Mouse (Mus musculus): Measurements from ENCODE around the gene Rab3c. TPM values are rescaled to one million over a fixed set of nuclear protein-coding genes. Genes with fewer than 3 reads are reported as not detected.

Gene Rab3c
- polyA plus RNA-seq, 1 experiment from 2014 or later = 1.7 TPM

DNA sequence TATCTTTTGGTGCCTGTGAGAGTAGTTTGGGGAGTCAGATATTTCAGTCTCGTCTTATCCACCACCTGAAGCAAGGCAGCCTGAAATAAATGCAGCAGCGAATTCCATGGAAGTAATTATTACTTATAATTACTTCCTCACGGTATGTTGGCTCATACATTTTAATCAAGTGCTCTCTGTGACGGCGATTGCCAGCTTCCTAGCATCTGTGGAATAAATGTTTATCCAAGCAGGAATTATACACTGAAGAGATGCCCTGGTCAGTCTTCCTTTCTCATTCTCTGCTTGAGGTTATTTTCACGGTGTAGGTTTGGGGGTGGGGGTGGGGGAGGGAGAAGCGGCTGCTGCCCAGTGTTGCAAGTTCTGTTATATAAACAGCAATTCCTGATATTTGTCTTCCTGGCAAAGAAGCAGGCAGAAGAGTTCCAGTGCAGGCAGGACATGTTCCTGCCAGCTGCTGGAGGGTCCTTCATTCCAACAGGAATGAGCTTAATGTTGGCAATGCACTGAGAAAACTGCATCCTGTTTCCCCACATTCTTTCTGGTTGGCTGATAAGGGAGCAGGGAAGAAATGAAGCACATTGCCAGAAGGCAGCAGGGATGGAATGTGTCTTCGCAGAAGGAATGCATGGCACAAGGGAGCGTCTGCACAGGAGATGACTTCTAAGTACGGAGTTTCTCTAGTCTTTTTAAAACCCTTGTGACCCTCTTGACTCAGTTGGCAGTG lies 43.4 kb downstream of the Rab3c start:
- ATAC-seq (ENCODE audit: insufficient read depth) (peak; percentile 77), DNase-seq (peak; percentile 74)
- 10% methylated on average over 10 of the region's 10 CpGs for WGBS
- 0 out of 2 replicates have a peak, but pooled peaks cover 3% of the 10 kb centered on the region for H3K4me1 ChIP-seq (ENCODE audit: insufficient read depth)
- H3K9ac ChIP-seq = no peak overlapping the region
- no peak overlapping the region for H3K4me3 ChIP-seq (ENCODE audit: low read depth, low read length)
- H3K27ac ChIP-seq (ENCODE audit: low read depth) = no peak overlapping the region
- H3K36me3 ChIP-seq (ENCODE audit: insufficient read depth) = no peaks in the 10 kb centered on the region
- peak overlapping the region; percentile 8; the same call in 1 of the 2 replicates for H3K4me2 ChIP-seq
- H3K27me3 ChIP-seq (ENCODE audit: insufficient read depth, low read length) = no peaks in the 10 kb centered on the region
- no peaks in the 10 kb centered on the region for H3K9me3 ChIP-seq (ENCODE audit: low read depth, low read length)
- no peak for TF ChIP-seq CTCF (IDR thresholded peaks at IDR 0.05; ENCODE audit: low read depth)

DNA sequence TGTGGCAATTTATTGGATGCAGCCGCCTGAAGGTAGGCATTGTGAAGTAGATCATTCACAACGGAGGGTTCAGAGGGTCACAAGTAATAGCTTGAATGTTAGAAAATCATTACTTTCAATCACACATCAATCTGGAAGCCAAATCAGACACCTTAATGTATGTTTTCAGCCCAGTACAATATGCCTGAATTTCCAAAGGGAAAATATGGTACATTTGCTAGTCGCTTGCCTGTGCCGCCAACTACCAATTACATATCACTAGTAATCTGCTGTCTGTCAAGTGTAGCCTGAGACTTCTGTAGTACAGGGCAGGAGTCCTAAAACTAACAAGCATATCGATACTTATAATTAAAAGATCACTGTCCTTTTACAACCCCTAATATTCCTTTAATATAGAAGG lies 47.4 kb downstream of the Rab3c start:
- Histone ChIP-seq H3K9me3 (ENCODE audit: low read depth, low read length) (no peaks in the 10 kb centered on the region), H3K27ac (ENCODE audit: low read depth) (no peak overlapping the region), H3K27me3 (ENCODE audit: insufficient read depth, low read length) (no peaks in the 10 kb centered on the region), H3K9ac (no peak overlapping the region), H3K4me1 (ENCODE audit: insufficient read depth) (0 out of 2 replicates have a peak, but pooled peaks cover 3% of the 10 kb centered on the region), H3K36me3 (ENCODE audit: insufficient read depth) (no peaks in the 10 kb centered on the region), H3K4me2 (no peak overlapping the region), H3K4me3 (ENCODE audit: low read depth, low read length) (no peak overlapping the region)
- ATAC-seq (ENCODE audit: insufficient read depth) = no peak
- TF ChIP-seq CTCF (IDR thresholded peaks at IDR 0.05; ENCODE audit: low read depth) = no peak
- no peak for DNase-seq
- 90% methylated on average over 5 of the region's 5 CpGs for WGBS

DNA sequence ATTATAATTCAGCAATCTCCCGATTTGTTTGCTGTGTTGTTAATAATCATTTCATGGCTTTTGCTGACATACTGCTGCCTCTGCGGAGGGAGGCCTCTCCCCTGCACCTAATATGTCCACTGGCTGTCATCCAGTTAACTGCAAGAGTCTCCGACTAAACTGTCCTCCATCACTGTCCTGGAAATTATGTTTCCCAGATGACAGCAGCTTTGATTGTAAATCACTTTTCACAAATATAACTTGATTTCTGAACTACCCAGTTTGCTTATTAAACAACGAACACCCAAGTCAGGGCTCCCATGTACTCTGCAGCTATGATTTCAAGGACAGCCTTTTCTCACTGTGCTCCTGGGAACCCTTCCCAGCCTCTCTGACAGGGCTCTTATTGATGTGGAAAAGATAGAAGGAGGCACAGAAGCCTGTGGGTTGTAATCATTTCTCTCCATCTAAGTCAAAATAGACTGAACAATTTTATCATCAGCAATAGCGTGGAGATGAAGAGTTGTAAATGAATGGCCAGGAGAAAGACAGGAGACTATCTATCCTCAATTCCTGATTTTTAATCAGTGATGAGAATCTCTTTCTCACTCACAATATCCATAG lies 49.6 kb downstream of the Rab3c start:
- no peak overlapping the region for H3K9ac ChIP-seq

DNA sequence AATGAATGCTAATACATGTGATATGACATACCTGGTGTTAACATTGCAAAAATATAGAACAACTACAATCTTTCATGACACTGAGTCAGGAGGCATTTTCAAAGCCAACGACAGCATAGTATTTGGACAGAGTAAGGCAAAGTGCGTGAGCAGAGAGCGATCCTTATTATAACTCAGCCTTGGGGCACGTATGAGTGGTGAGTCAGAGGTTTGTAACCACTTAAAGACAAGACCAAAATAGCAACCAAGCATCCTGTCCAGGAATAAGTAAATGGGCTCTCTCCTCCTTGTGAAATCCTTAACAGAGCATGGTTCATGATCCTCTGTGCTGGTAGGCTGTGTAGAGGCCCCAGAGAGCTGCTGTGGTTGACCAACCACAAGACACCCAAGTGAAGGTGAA lies 50.8 kb downstream of the Rab3c start:
- WGBS = 80% methylated on average over 4 of the region's 4 CpGs
- H3K36me3 ChIP-seq (ENCODE audit: insufficient read depth) = no peaks in the 10 kb centered on the region
- no peaks in the 10 kb centered on the region for H3K27me3 ChIP-seq (ENCODE audit: insufficient read depth, low read length)
- no peak overlapping the region for H3K27ac ChIP-seq (ENCODE audit: low read depth)
- H3K4me3 ChIP-seq (ENCODE audit: low read depth, low read length) = no peak overlapping the region
- DNase-seq = no peak
- no peak for ATAC-seq (ENCODE audit: insufficient read depth)
- H3K4me1 ChIP-seq (ENCODE audit: insufficient read depth) = no peaks in the 10 kb centered on the region
- no peak overlapping the region for H3K4me2 ChIP-seq
- no peak for TF ChIP-seq CTCF (IDR thresholded peaks at IDR 0.05; ENCODE audit: low read depth)
- H3K9me3 ChIP-seq (ENCODE audit: low read depth, low read length) = no peaks in the 10 kb centered on the region
- H3K9ac ChIP-seq = no peak overlapping the region

More for the DNA sequence above, 49.6 kb downstream of the Rab3c start:
- no peak overlapping the region for H3K4me2 ChIP-seq
- no peaks in the 10 kb centered on the region for H3K9me3 ChIP-seq (ENCODE audit: low read depth, low read length)
- H3K27ac ChIP-seq (ENCODE audit: low read depth) = no peak overlapping the region
- TF ChIP-seq CTCF (IDR thresholded peaks at IDR 0.05; ENCODE audit: low read depth) = no peak
- ATAC-seq (ENCODE audit: insufficient read depth) = no peak
- H3K36me3 ChIP-seq (ENCODE audit: insufficient read depth) = no peaks in the 10 kb centered on the region
- 44% methylated on average over 5 of the region's 5 CpGs for WGBS
- peak; percentile 26 for DNase-seq
- no peaks in the 10 kb centered on the region for H3K27me3 ChIP-seq (ENCODE audit: insufficient read depth, low read length)
- no peak overlapping the region for H3K4me3 ChIP-seq (ENCODE audit: low read depth, low read length)
- H3K4me1 ChIP-seq (ENCODE audit: insufficient read depth) = no peaks in the 10 kb centered on the region

DNA sequence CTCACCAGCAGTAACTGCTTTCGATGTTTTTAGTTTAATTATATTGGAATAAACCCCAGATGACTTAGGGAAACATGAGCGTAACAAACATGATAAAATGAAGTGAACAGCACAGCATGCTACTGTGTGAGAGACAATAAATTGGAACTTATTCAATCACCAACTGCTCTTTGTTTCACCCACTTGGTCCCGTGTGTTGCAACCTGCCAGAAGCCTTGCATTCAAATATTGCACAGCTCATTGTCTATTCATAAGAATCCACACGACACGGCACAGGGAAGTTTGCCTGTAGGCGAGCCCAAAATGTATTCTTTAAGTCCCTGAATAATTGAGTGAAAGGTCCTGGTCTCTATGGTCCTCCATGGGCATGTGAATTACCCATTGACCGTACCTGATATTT lies 61.6 kb downstream of the Rab3c start:
- no peak for TF ChIP-seq CTCF (IDR thresholded peaks at IDR 0.05; ENCODE audit: low read depth)

DNA sequence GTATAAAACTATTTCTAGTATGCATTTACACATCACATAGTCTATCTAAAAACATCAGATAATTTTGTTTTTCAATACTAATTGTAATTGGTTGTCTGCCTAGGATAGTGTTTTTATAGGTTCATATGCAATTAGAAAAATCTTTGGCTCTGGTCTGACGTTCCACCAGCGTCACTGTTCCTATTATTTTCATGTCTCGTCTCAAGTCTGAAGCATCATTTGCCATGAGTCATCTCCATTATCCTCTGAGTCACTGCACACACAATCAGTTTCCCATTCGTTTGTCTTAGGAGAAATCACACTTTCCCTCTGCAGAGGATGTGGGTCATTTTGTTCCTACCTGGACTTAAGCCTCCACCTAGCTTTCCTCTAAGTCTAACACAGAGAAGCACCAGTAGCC lies 62.3 kb downstream of the Rab3c start:
- no peaks in the 10 kb centered on the region for H3K4me1 ChIP-seq (ENCODE audit: insufficient read depth)
- DNase-seq = no peak
- H3K27me3 ChIP-seq (ENCODE audit: insufficient read depth, low read length) = no peaks in the 10 kb centered on the region
- no peak overlapping the region for H3K4me3 ChIP-seq (ENCODE audit: low read depth, low read length)
- no peaks in the 10 kb centered on the region for H3K9me3 ChIP-seq (ENCODE audit: low read depth, low read length)
- H3K4me2 ChIP-seq = no peak overlapping the region
- H3K27ac ChIP-seq (ENCODE audit: low read depth) = no peak overlapping the region
- no peak for ATAC-seq (ENCODE audit: insufficient read depth)
- 63% methylated on average over 4 of the region's 4 CpGs for WGBS
- H3K9ac ChIP-seq = no peak overlapping the region
- TF ChIP-seq CTCF (IDR thresholded peaks at IDR 0.05; ENCODE audit: low read depth) = no peak
- H3K36me3 ChIP-seq (ENCODE audit: insufficient read depth) = no peaks in the 10 kb centered on the region

More for the DNA sequence above, 61.6 kb downstream of the Rab3c start:
- DNase-seq (no peak), ATAC-seq (ENCODE audit: insufficient read depth) (no peak)
- no peaks in the 10 kb centered on the region for H3K27me3 ChIP-seq (ENCODE audit: insufficient read depth, low read length)
- no peak overlapping the region for H3K4me3 ChIP-seq (ENCODE audit: low read depth, low read length)
- H3K4me2 ChIP-seq = no peak overlapping the region
- no peak overlapping the region for H3K27ac ChIP-seq (ENCODE audit: low read depth)
- H3K36me3 ChIP-seq (ENCODE audit: insufficient read depth) = no peaks in the 10 kb centered on the region
- H3K9me3 ChIP-seq (ENCODE audit: low read depth, low read length) = no peaks in the 10 kb centered on the region
- 87% methylated on average over 7 of the region's 7 CpGs for WGBS
- no peak overlapping the region for H3K9ac ChIP-seq
- H3K4me1 ChIP-seq (ENCODE audit: insufficient read depth) = no peaks in the 10 kb centered on the region

DNA sequence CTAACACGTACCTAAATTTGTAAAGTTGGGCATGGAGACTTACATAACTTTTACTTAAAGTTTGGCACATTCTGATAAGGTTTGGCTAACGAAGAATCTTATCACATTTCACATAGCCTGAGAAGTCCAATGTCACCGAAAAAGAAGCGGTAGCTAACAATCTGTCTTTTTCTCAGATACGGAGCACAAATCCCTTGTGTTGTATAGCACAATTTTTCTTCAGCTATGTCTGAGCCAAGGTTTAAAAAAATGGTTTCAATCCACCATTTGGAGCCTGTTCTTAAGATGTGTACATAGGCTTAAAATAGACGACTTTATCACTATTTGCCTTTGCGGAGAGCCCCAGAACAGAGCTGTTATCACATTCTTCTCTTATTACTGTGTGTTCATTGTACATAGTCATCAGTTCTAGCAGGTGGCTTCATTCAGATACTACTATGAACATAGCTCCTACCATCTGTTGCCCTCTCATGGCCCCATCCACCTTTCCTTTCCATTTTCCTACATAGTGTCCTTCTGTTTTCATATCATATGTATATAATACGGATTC lies 69.2 kb downstream of the Rab3c start:
- Histone ChIP-seq H3K36me3 (ENCODE audit: insufficient read depth) (no peaks in the 10 kb centered on the region), H3K27ac (ENCODE audit: low read depth) (no peak overlapping the region), H3K4me2 (no peak overlapping the region), H3K27me3 (ENCODE audit: insufficient read depth, low read length) (no peaks in the 10 kb centered on the region), H3K4me1 (ENCODE audit: insufficient read depth) (peaks cover 3% of the 10 kb centered on the region; the same call in 1 of the 2 replicates), H3K9me3 (ENCODE audit: low read depth, low read length) (no peaks in the 10 kb centered on the region), H3K4me3 (ENCODE audit: low read depth, low read length) (no peak overlapping the region), H3K9ac (no peak overlapping the region)
- 52% methylated on average over 8 of the region's 8 CpGs for WGBS
- DNase-seq = peak; percentile 27
- TF ChIP-seq CTCF (IDR thresholded peaks at IDR 0.05; ENCODE audit: low read depth) = no peak
- ATAC-seq (ENCODE audit: insufficient read depth) = peak; percentile 63; the same call in 1 of the 2 replicates

All from lung, embryonic 14.5 days (tissue).